Mouse (Mus musculus) E14TG2a.4 (cell line): Measurements from ENCODE around the gene Tigar.

Source experiments
- H3K27me3 ChIP-seq: 2 replicates; pipeline ENCODE4 v1.6.1; 2014; ENCODE audit warnings: low read length, control low read depth; ENCODE audit not compliant: insufficient read depth
- H3K36me3 ChIP-seq: 2 replicates; pipeline ENCODE4 v1.6.1; 2014; ENCODE audit warnings: low read length, control low read depth; ENCODE audit not compliant: insufficient read depth
- H3K4me1 ChIP-seq: replicated peaks from 2 replicates; pipeline ENCODE4 v1.6.1; 2014; ENCODE audit warnings: low read depth, low read length, control low read depth
- H3K4me3 ChIP-seq: replicated peaks from 2 replicates; pipeline ENCODE4 v1.5.1; 2014; ENCODE audit warnings: mild to moderate bottlenecking, low read length
- H3K9me3 ChIP-seq: 2 replicates; pipeline ENCODE4 v1.6.1; 2014; ENCODE audit warnings: low read length, control low read depth
- CTCF ChIP-seq: conservative IDR thresholded peaks from 2 replicates; pipeline ENCODE4 v1.5.1; 2014; ENCODE audit warnings: low read length
- NANOG ChIP-seq: IDR thresholded peaks from 2 replicates; pipeline ENCODE4 v1.6.1; 2014; ENCODE audit warnings: borderline replicate concordance, low read length, mixed read lengths
- POU5F1 ChIP-seq: IDR thresholded peaks from 2 replicates; pipeline ENCODE4 v1.6.1; 2014; ENCODE audit warnings: low read length, borderline replicate concordance

Gene Tigar

GRCm38 (mm10) chr6:127143576-127144288 lies 34.4 kb upstream of the Tigar start:
- Histone ChIP-seq H3K9me3 (no peaks in the 10 kb centered on the region), H3K4me3 (no peak overlapping the region), H3K27me3 (peaks cover 6% of the 10 kb centered on the region), H3K4me1 (peaks cover 44% of the 10 kb centered on the region), H3K36me3 (peaks cover 70% of the 10 kb centered on the region)
- no peak for TF ChIP-seq NANOG

- Histone ChIP-seq H3K4me1 (peaks cover 38% of the 10 kb centered on the region), H3K36me3 (peaks cover 71% of the 10 kb centered on the region), H3K9me3 (no peaks in the 10 kb centered on the region), H3K4me3 (no peak overlapping the region), H3K27me3 (peaks cover under 1% of the 10 kb centered on the region)
- TF ChIP-seq NANOG (no peak), POU5F1 (no peak), CTCF (no peak)
Measured at GRCm38 (mm10) chr6:127143124-127143520, 33.8 kb upstream of the Tigar start.

DNA sequence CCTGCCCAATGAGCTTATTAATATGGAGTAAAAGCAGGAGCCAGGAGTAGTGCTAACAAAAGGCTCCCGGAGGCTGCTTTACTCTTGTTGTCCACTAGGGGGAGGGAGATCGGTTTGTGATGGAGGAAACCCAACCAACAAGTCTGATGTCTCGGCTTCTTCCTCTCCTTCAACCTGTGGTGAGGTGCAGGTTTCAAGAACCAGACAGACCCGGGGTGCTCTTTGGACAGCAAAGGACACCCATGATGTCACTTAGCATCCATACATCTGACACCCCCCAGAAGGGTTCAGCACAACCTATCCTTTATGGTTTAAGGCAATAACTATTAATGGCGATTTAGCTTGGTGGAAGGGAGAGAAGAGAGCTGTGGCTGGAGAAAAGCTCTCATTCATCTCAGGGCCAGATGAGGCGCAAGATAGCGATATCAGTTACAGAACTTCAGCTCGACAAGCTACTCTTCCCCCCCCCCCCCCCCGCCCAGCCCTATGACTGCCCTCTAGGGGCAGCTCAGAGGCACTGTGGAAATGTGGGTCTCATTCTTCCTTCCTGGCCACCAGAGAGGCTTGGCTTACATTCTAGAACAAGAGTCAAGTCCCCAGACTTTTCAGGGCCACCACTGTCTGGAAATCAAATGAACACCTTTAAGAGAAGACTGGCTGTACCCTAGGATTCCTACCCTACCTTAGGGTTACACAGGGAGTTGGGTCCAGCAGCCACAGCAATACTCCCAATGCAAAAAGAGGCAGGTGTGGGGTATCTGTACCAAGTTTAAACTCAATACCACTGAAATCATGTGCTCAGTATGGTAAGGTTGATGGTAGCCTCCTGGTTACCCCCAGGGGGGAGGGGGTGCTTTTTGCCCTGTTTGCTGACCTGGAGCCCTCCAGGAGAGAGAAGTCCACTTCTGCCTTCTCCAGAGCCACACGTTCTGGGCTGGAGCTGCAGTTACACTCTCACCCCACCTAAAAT lies 33.1 kb upstream of the Tigar start:
- Histone ChIP-seq H3K9me3 (no peaks in the 10 kb centered on the region), H3K36me3 (peaks cover 73% of the 10 kb centered on the region), H3K27me3 (no peaks in the 10 kb centered on the region; the same call in 1 of the 2 replicates), H3K4me1 (peaks cover 34% of the 10 kb centered on the region), H3K4me3 (no peak overlapping the region)
- TF ChIP-seq CTCF (peak; percentile 89), POU5F1 (no peak), NANOG (no peak)

GRCm38 (mm10) chr6:127138962-127139361 lies 29.6 kb upstream of the Tigar start:
- Histone ChIP-seq H3K4me3 (no peak overlapping the region), H3K9me3 (no peaks in the 10 kb centered on the region), H3K4me1 (peaks cover 26% of the 10 kb centered on the region), H3K27me3 (peaks cover 5% of the 10 kb centered on the region), H3K36me3 (peaks cover 61% of the 10 kb centered on the region)
- TF ChIP-seq POU5F1 (no peak), CTCF (no peak), NANOG (no peak)

DNA sequence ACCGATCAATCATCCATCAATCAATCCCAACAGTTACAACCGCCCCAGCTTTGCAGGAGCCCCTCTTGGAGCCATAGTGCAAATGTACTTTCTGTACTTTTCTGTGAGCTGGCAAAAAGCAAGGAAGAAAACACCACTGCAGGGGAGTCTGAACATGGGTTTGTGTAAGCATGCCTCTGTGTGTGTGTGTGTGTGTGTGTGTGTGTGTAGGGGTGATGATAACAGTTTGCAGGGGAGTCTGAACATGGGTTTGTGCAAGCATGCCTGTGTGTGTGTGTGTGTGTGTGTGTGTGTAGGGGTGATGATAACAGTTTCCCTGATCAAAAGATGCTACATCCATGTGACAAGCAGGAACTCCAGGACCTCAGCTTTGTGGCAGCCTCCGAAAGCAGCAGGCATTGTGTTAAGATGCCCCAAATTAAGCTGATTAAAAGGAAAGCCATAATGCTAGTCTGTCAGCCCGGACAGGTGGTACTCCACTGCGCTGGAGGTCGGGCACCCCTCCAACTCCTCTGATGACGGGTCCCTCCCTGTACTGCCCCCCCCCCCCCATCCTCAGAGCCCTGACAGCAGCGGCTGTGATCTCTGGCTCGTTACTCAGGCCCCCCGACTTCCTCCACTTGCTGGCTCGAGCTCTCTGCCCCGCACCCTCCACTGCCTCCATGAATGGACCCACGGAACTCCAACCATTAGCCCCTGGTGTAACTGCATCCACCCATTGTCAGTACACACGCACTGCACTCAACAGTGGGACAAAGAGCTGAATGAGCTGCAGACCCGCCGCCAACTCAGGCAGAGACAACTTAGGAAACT lies 24.3 kb upstream of the Tigar start:
- no peak overlapping the region for H3K4me3 ChIP-seq
- peaks cover 53% of the 10 kb centered on the region for H3K4me1 ChIP-seq
- peaks cover 45% of the 10 kb centered on the region for H3K36me3 ChIP-seq
- no peak for TF ChIP-seq NANOG
- no peak for TF ChIP-seq POU5F1
- no peak for TF ChIP-seq CTCF
- H3K9me3 ChIP-seq, result no peaks in the 10 kb centered on the region
- peaks cover 21% of the 10 kb centered on the region for H3K27me3 ChIP-seq

DNA sequence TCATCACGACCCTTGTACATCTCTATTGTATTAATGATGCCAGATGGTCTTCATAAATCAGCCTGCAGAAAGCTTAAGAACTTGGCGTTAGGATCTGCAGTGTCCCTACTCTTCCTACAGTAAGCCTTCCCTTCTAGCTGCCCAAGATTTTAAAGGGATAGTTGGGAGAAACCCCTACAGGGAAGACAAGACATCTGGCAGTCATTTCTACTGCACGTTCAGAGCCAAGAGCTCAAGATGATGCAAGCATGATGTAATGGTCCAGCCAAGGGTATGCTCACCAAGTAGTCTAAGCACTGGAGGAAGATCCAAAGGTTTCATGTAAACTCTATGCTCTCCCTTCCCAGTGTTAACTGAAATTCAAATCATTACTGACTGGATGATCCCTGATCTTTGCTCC lies 23.4 kb upstream of the Tigar start:
- no peaks in the 10 kb centered on the region for H3K9me3 ChIP-seq
- peaks cover 56% of the 10 kb centered on the region for H3K4me1 ChIP-seq
- H3K27me3 ChIP-seq, result peaks cover 23% of the 10 kb centered on the region
- H3K4me3 ChIP-seq, result no peak overlapping the region
- peaks cover 45% of the 10 kb centered on the region for H3K36me3 ChIP-seq
- no peak for TF ChIP-seq POU5F1
- TF ChIP-seq CTCF, result no peak
- TF ChIP-seq NANOG, result no peak

GRCm38 (mm10) chr6:127131946-127132345 lies 22.6 kb upstream of the Tigar start:
- peaks cover 56% of the 10 kb centered on the region for H3K4me1 ChIP-seq
- peaks cover 31% of the 10 kb centered on the region for H3K27me3 ChIP-seq
- H3K36me3 ChIP-seq, result peaks cover 45% of the 10 kb centered on the region
- no peaks in the 10 kb centered on the region for H3K9me3 ChIP-seq
- TF ChIP-seq NANOG (no peak), CTCF (no peak), POU5F1 (no peak)
- no peak overlapping the region for H3K4me3 ChIP-seq

GRCm38 (mm10) chr6:127130377-127130776 lies 21.0 kb upstream of the Tigar start:
- peak overlapping the region; percentile 50 for H3K4me3 ChIP-seq

More at GRCm38 (mm10) chr6:127130377-127130776, 21.0 kb upstream of the Tigar start:
- Histone ChIP-seq H3K36me3 (peaks cover 38% of the 10 kb centered on the region), H3K9me3 (no peaks in the 10 kb centered on the region), H3K4me1 (peaks cover 56% of the 10 kb centered on the region), H3K27me3 (peaks cover 38% of the 10 kb centered on the region)
- TF ChIP-seq NANOG (peak; percentile 58; the same call in 1 of the 2 replicates), POU5F1 (no peak), CTCF (no peak)
